Mouse (Mus musculus): ENCODE results near the gene Cavin4. TPM values are rescaled to one million over a fixed set of nuclear protein-coding genes. Genes with fewer than 3 reads are reported as not detected.
"Not testable (repeated sequence)": the region's sequence is repeated elsewhere in the genome, so short reads cannot be mapped to it uniquely, and the experiment has no call there.

The Cavin4 gene
- total RNA-seq, 1 experiment from 2014 or later: not detected

GRCm38 (mm10) chr4:48660619-48661575 is 2.4 kb upstream of the Cavin4 start:
- ATAC-seq (replicated peaks in 1 of 2; ENCODE audit: insufficient read depth in 1 of 2, low FRiP score in 2 of 2, low TSS enrichment in 1 of 2, low read depth in 1 of 2, poor library complexity in 2 of 2, severe bottlenecking in 2 of 2): no peak

GRCm38 (mm10) chr4:48664021-48664420 is 707 bp downstream of the Cavin4 start:
- ATAC-seq (replicated peaks in 1 of 2; ENCODE audit: insufficient read depth in 1 of 2, low FRiP score in 2 of 2, low TSS enrichment in 1 of 2, low read depth in 1 of 2, poor library complexity in 2 of 2, severe bottlenecking in 2 of 2): no peak

DNA sequence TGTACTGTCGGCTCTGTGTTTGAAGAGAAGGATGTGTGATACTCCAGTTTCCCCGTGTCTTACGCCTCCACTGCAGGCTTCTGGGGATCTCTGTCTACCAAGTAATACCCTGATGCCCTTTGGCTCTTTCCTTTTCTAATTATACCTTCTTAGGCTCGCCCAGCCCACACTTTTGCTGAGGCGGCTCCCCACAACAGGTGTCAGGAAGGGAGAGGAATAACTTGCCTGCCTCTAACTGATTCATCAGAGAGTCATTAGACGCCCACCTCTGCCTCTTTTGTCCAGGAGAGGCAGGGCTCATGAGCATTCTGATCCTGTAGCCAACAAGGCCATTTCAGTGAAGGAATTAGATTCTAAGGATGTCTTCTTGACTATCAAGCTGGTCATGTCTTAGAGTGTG is 4.0 kb downstream of the Cavin4 start:
- ATAC-seq (replicated peaks in 1 of 2; ENCODE audit: insufficient read depth in 1 of 2, low FRiP score in 2 of 2, low TSS enrichment in 1 of 2, low read depth in 1 of 2, poor library complexity in 2 of 2, severe bottlenecking in 2 of 2): no peak

DNA sequence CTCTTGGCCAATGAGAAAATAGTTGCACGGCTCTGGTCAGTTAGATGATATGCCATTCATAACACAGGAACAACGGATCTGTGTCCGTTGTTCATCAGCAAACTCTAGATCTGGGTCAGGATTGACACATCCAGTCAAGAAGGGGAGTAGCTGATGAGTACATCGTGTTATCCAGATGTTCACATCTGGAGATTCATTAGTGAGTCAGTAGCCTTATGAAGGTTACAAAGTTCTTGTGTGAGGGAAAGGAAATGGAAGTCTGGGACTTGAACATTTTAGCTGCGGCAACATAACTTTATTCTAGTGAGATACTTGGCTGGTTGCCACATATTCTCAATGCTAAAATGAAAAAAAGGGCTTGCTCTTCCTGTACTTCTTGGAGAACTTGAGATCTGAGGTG is 9.6 kb downstream of the Cavin4 start:
- no peak for ATAC-seq (replicated peaks in 1 of 2; ENCODE audit: insufficient read depth in 1 of 2, low FRiP score in 2 of 2, low TSS enrichment in 1 of 2, low read depth in 1 of 2, poor library complexity in 2 of 2, severe bottlenecking in 2 of 2)

GRCm38 (mm10) chr4:48674412-48674811 is 11.1 kb downstream of the Cavin4 start:
- no peak for ATAC-seq (replicated peaks in 1 of 2; ENCODE audit: insufficient read depth in 1 of 2, low FRiP score in 2 of 2, low TSS enrichment in 1 of 2, low read depth in 1 of 2, poor library complexity in 2 of 2, severe bottlenecking in 2 of 2)

DNA sequence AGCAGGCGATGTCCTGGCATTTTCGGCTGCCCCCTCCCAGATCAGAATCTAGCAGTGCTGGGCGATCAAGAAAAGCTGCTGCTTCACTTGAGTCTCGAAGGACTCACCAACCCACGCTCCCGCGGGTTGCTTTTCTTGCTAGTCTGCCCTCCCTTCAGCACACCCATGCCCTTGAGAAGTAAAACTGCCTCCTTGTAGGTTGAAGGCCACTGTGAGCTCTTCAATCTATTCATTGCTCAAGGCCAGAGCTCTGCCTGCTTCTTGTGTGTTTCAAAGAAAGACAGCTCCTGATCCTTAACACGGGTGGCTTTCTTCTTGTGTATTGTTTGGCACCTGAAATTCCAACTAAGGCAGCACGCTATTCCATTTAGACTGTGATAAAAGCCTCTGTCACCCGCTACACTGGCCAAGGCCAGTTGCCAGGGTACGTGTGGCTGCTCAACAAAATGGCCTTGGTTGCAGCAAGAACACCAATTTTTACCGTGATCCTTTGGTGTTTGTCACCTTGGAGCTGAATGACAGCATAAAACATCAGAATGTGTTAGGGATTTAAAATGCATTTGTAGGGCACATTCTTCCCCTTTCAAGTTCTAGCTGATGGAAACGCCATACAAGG is 13.4 kb downstream of the Cavin4 start:
- ATAC-seq (replicated peaks in 1 of 2; ENCODE audit: insufficient read depth in 1 of 2, low FRiP score in 2 of 2, low TSS enrichment in 1 of 2, low read depth in 1 of 2, poor library complexity in 2 of 2, severe bottlenecking in 2 of 2): no peak

- ATAC-seq (replicated peaks in 1 of 2; ENCODE audit: insufficient read depth in 1 of 2, low FRiP score in 2 of 2, low TSS enrichment in 1 of 2, low read depth in 1 of 2, poor library complexity in 2 of 2, severe bottlenecking in 2 of 2): no peak
These were observed 14.0 kb downstream of the Cavin4 start for GRCm38 (mm10) chr4:48677276-48677675.

DNA sequence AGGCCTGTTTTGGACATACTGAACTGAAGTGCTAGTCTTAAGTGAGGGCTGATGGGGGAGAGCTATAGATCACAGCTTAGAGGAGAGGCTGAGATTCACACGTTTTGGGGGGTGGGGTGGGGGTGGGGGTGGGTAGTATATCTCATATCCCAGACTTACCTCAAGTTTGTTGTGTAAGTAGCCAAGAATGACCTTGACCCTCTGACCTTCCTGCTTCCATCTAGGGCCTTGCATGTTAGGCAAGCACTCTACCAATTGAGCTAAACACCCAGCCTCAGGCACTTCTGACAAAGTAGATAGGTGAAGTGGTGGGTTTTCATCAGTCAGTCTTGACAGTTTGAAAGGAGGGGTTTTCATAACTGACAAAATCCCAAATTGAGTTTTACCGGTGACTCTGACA is 14.5 kb downstream of the Cavin4 start:
- no peak for ATAC-seq (replicated peaks in 1 of 2; ENCODE audit: insufficient read depth in 1 of 2, low FRiP score in 2 of 2, low TSS enrichment in 1 of 2, low read depth in 1 of 2, poor library complexity in 2 of 2, severe bottlenecking in 2 of 2)

- no peak for ATAC-seq (replicated peaks in 1 of 2; ENCODE audit: insufficient read depth in 1 of 2, low FRiP score in 2 of 2, low TSS enrichment in 1 of 2, low read depth in 1 of 2, poor library complexity in 2 of 2, severe bottlenecking in 2 of 2)
These were observed 15.5 kb downstream of the Cavin4 start for GRCm38 (mm10) chr4:48678793-48679192.

GRCm38 (mm10) chr4:48679728-48680127 is 16.4 kb downstream of the Cavin4 start:
- not testable (repeated sequence) for ATAC-seq (replicated peaks in 1 of 2; ENCODE audit: insufficient read depth in 1 of 2, low FRiP score in 2 of 2, low TSS enrichment in 1 of 2, low read depth in 1 of 2, poor library complexity in 2 of 2, severe bottlenecking in 2 of 2)

DNA sequence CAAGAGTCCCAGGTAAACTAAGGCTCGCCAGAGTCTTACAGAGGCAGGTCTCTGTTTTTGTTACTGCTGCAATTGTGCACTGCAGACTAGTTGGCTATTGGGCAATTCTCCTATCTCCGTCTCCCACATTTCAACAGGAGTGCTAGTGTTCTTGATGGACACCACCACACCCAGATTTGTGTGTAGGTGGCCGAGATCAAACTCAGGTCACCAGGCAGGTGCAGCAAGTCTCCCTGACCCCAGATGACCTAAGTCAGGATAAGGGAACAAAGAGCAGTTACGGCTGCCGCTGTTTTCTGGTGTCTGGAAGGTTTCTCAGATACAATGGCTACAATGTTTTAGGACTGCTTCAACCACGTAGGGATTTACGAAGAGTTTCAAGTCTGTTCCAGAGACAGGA is 16.9 kb downstream of the Cavin4 start:
- ATAC-seq (replicated peaks in 1 of 2; ENCODE audit: insufficient read depth in 1 of 2, low FRiP score in 2 of 2, low TSS enrichment in 1 of 2, low read depth in 1 of 2, poor library complexity in 2 of 2, severe bottlenecking in 2 of 2): no peak

- peak; percentile 75 to 81; a peak in 3 of 4 replicates for ATAC-seq (replicated peaks in 1 of 2; ENCODE audit: insufficient read depth in 1 of 2, low FRiP score in 2 of 2, low TSS enrichment in 1 of 2, low read depth in 1 of 2, poor library complexity in 2 of 2, severe bottlenecking in 2 of 2)
These were observed 17.5 kb downstream of the Cavin4 start for GRCm38 (mm10) chr4:48680648-48681343.

- ATAC-seq (replicated peaks in 1 of 2; ENCODE audit: insufficient read depth in 1 of 2, low FRiP score in 2 of 2, low TSS enrichment in 1 of 2, low read depth in 1 of 2, poor library complexity in 2 of 2, severe bottlenecking in 2 of 2): no peak
These were observed 19.8 kb downstream of the Cavin4 start for GRCm38 (mm10) chr4:48683126-48683525.

DNA sequence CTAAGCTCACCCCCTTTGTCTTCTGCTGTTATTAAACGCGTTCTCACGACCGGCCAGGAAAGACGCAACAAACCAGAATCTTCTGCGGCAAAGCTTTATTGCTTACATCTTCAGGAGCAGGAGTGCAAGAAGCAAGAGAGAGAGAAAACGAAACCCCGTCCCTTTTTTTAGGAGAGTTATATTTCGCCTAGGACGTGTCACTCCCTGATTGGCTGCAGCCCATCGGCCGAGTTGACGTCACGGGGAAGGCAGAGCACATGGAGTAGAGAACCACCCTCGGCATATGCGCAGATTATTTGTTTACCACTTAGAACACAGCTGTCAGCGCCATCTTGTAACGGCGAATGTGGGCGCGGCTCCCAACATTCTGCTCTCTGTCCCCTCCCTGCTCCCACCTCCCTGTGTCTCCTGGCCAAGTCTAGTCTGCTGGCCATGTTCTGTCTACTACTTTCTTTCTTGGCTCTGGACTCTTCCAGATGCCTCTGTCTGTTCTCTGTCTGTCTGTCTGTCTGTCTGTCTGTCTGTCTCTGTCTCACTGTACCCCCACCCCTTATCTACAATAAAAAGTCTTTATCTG is 20.4 kb downstream of the Cavin4 start:
- ATAC-seq (replicated peaks in 1 of 2; ENCODE audit: insufficient read depth in 1 of 2, low FRiP score in 2 of 2, low TSS enrichment in 1 of 2, low read depth in 1 of 2, poor library complexity in 2 of 2, severe bottlenecking in 2 of 2): not testable (repeated sequence)

DNA sequence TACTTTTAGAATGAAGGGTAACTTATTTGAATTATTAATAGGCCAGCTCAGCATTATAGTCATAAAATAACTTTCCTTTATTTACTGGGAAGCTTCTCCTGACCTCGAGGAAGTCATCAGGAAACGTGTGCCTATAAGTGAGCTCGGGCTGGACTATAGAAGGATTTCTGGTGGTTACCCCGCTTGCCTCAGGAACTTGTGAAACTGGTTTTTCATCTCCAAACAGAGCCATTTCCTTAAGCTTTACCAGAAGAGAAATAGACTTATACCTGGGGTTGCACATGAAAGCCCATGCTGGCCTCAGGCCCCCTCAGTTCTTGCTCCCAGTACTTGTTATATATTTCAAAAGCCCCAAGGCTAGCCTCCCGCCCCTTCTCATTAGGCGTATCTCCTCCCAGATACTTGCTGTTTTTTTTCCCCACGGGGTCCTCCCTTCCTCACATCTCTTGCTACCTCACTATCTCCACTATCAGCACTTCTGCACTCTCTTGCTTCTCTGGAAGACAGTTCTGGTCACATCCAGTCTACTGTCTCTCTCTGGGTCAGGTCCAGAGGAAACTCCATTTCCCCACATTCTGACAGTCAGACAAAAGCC is 21.4 kb downstream of the Cavin4 start:
- no peak for ATAC-seq (replicated peaks in 1 of 2; ENCODE audit: insufficient read depth in 1 of 2, low FRiP score in 2 of 2, low TSS enrichment in 1 of 2, low read depth in 1 of 2, poor library complexity in 2 of 2, severe bottlenecking in 2 of 2)

GRCm38 (mm10) chr4:48688148-48688547 is 24.8 kb downstream of the Cavin4 start:
- no peak for ATAC-seq (replicated peaks in 1 of 2; ENCODE audit: insufficient read depth in 1 of 2, low FRiP score in 2 of 2, low TSS enrichment in 1 of 2, low read depth in 1 of 2, poor library complexity in 2 of 2, severe bottlenecking in 2 of 2)

DNA sequence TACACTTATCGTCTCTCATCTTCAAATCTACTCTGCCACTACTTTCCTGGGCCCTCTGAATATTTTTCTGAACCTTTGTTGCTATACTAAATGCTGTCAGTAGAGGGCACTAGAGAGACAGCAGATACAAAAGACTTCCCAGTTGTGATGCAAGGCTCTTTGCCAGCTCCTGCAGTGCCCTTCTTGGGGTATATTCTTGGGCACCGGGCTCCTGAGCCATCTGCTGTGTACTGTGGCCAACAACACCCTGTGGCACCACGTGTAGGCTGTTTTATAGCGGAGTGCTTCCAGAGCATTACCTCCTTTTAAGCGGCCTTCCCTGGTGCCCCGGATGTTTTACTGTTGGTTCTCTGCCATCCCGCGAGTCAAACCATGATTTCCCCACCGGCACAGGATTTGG is 27.3 kb downstream of the Cavin4 start:
- ATAC-seq (replicated peaks in 1 of 2; ENCODE audit: insufficient read depth in 1 of 2, low FRiP score in 2 of 2, low TSS enrichment in 1 of 2, low read depth in 1 of 2, poor library complexity in 2 of 2, severe bottlenecking in 2 of 2): peak in 1 of 2 experiments; percentile 17; a peak in 1 of 4 replicates
